Mouse (Mus musculus) forebrain, embryonic 16.5 days (tissue): Measurements from ENCODE around the gene Ambn. TPM values are rescaled to one million over a fixed set of nuclear protein-coding genes. Genes with fewer than 3 reads are reported as not detected.

Experiments
- ATAC-seq: fragments of 200-750 bp; cut with Nextera tagmentation; 2 replicates; pipeline ENCODE4 v1.8.0; 2017; ENCODE audit warnings: mild to moderate bottlenecking, moderate library complexity
- H3K27ac ChIP-seq: fragments of 300-500 bp; sonication (generic); 2 replicates; pipeline ENCODE4 v1.5.1; 2014; ENCODE audit warnings: low read length, control low read depth
- H3K27me3 ChIP-seq: fragments of 300-500 bp; sonication (generic); replicated peaks from 2 replicates; pipeline ENCODE4 v1.6.1; 2014; ENCODE audit warnings: low read length; ENCODE audit not compliant: control insufficient read depth, insufficient read depth
- H3K36me3 ChIP-seq: fragments of 300-500 bp; sonication (generic); 2 replicates; pipeline ENCODE4 v1.6.1; 2014; ENCODE audit not compliant: control insufficient read depth, insufficient read depth
- H3K4me1 ChIP-seq: fragments of 300-500 bp; sonication (generic); replicated peaks from 2 replicates; pipeline ENCODE4 v1.6.1; 2014; ENCODE audit warnings: low read length; ENCODE audit not compliant: control insufficient read depth, insufficient read depth
- H3K4me2 ChIP-seq: fragments of 300-500 bp; sonication (generic); 2 replicates; pipeline ENCODE4 v1.6.1; 2014; ENCODE audit warnings: mild to moderate bottlenecking, low read length, control low read depth
- H3K4me3 ChIP-seq: fragments of 300-500 bp; sonication (generic); replicated peaks from 2 replicates; pipeline ENCODE4 v1.5.1; 2014; ENCODE audit warnings: mild to moderate bottlenecking, low read length, control low read depth
- H3K9ac ChIP-seq: fragments of 300-500 bp; sonication (generic); replicated peaks from 2 replicates; pipeline ENCODE4 v1.6.1; 2014; ENCODE audit warnings: low read depth, low read length, control low read depth
- H3K9me3 ChIP-seq: fragments of 300-500 bp; sonication (generic); 2 replicates; pipeline ENCODE4 v1.6.1; 2016; ENCODE audit warnings: low read length; ENCODE audit not compliant: control insufficient read depth
- WGBS: fragments of 180-500 bp; shearing (Covaris S2); extraction: QIAGEN DNeasy Blood & Tissue Kit; methylation state at CpG from one replicate; pipeline ENCODE4 v1.1.7; 2014; 5-methylcytosine and 5-hydroxymethylcytosine counted together
- polyA plus RNA-seq: library from polyadenylated mRNA; unstranded; fragments of >200 nt; fragmentation: Nextera tagmentation; extraction: Ambion mirVana; gene quantifications from 2 replicates; pipeline ENCODE4 v1.2.1, GENCODE M21; 2015

Ambn gene
- polyA plus RNA-seq, 1 experiment from 2014 or later, result not detected

DNA sequence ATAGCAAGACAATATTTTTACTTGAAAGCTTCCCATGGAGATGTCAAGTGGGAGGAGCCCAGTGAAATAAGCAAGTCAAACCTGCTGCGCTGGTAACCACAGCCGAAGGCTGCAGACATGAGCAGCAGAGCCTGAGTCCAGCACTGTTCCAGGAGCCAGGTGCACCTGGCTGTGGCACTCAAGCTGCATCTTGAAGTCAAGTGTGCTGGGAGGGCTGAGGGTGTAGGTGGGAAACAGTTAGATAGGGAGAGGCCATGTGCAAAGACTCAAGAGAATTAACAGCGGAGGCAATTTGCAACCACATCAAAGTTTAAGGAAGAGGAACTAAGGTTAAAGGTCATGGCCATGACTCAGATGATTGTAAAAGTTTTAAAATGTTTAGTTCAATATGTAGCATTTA, 44.0 kb downstream of the Ambn start:
- Histone ChIP-seq H3K27ac (no peak overlapping the region), H3K4me2 (no peak overlapping the region), H3K4me3 (no peak overlapping the region), H3K36me3 (no peaks in the 10 kb centered on the region), H3K9ac (no peak overlapping the region), H3K9me3 (no peaks in the 10 kb centered on the region), H3K4me1 (no peaks in the 10 kb centered on the region), H3K27me3 (no peaks in the 10 kb centered on the region)
- ATAC-seq, result no peak
- WGBS, result 93% methylated on average over 3 of the region's 3 CpGs

DNA sequence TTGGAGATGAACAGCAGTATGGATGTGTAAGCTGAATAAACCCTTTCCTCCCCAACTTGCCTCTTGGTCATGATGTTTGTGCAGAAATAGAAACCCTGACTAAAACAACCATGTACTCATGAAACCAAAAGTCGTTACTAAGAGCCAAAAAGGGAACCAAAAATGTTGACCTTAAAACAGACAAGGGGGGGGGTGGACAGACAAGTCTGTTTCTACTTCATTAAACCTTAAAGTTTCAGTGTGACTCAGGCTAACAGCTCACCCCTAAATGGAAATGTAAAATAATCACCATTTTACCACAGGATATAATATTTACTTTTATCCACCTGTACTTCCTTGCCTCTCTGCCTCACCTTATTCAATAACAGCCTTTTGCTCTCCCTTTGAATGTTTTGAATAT, 52.8 kb downstream of the Ambn start:
- ATAC-seq, result no peak
- H3K4me2 ChIP-seq, result no peak overlapping the region

DNA sequence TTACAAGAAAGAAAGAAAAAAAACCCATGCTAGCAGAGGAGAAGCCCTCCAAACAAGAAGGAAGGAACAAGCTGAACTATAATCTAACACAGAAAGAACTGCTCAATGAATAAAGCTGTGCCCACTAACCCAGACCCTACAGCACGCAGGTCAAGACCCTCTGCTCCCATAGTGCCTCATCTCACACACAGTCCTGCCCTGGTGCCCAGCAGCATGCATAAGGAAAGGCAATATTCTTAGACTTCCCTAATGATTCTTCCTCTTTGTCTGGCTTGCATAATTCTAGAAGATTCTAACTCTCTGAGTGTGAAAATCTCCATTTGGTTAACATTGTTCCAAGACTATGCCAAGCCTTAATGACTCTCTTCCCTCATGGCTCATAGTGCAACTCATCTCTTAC, 53.2 kb downstream of the Ambn start:
- no peaks in the 10 kb centered on the region for H3K36me3 ChIP-seq
- no peak overlapping the region for H3K9ac ChIP-seq
- 85% methylated on average over 1 of the region's 1 CpGs for WGBS
- no peak overlapping the region for H3K4me3 ChIP-seq
- no peak for ATAC-seq
- no peak overlapping the region for H3K27ac ChIP-seq
- H3K4me2 ChIP-seq, result no peak overlapping the region
- no peaks in the 10 kb centered on the region for H3K4me1 ChIP-seq
- no peaks in the 10 kb centered on the region for H3K27me3 ChIP-seq
- H3K9me3 ChIP-seq, result no peaks in the 10 kb centered on the region

More for the DNA sequence above, 52.8 kb downstream of the Ambn start:
- Histone ChIP-seq H3K27me3 (no peaks in the 10 kb centered on the region), H3K9ac (no peak overlapping the region), H3K9me3 (no peaks in the 10 kb centered on the region), H3K27ac (no peak overlapping the region), H3K4me3 (no peak overlapping the region), H3K4me1 (no peaks in the 10 kb centered on the region), H3K36me3 (no peaks in the 10 kb centered on the region)
- whole genome bisulfite sequencing, result 43% methylated on average over 1 of the region's 1 CpGs

Other genes starting within 250 kb of the Ambn start
- gene Gm7714, start 187.1 kb upstream of the Ambn start, polyA plus RNA-seq, result not detected in 2 replicates
- gene Prol1, start 138.7 kb upstream of the Ambn start, polyA plus RNA-seq, result not detected in 2 replicates
- gene Amtn, start 79.9 kb upstream of the Ambn start, polyA plus RNA-seq, result not detected in 2 replicates
- gene Enam, start 32.0 kb downstream of the Ambn start, polyA plus RNA-seq, result not detected in 2 replicates
- gene Jchain, start 71.9 kb downstream of the Ambn start, polyA plus RNA-seq, result 0.11 and 0.58 TPM in 2 replicates
- 50.8 and 55.0 TPM in 2 replicates for gene Utp3, start 98.5 kb downstream of the Ambn start, polyA plus RNA-seq
- gene Rufy3, start 109.0 kb downstream of the Ambn start, polyA plus RNA-seq, result 248 and 258 TPM in 2 replicates
- gene Grsf1, start 220.2 kb downstream of the Ambn start, polyA plus RNA-seq, result 62.9 and 66.5 TPM in 2 replicates